Mouse (Mus musculus) activated CD4-positive, CD25-positive, alpha-beta regulatory T cell, adult 9 weeks (primary cell): Measurements from ENCODE around the gene BC004004. TPM values are rescaled to one million over a fixed set of nuclear protein-coding genes. Genes with fewer than 3 reads are reported as not detected.

Source experiments
- polyA plus RNA-seq: library from polyadenylated mRNA; unstranded; fragments of 100-300 nt; shearing (Covaris generic); gene quantifications from one replicate; pipeline ENCODE4 v1.2.1, GENCODE M21; 2017

The BC004004 gene
- 141 TPM for polyA plus RNA-seq

GRCm38 (mm10) chr17:29268682-29269348, at the start of gene BC004004:
Gene BC004004, plus strand, starts transcription at chr17:29268788.

GRCm38 (mm10) chr17:29237772-29238420, 30.7 kb upstream of the BC004004 start, which contains the start of gene Cpne5:
Gene Cpne5, minus strand, starts transcription at chr17:29238167.

DNA sequence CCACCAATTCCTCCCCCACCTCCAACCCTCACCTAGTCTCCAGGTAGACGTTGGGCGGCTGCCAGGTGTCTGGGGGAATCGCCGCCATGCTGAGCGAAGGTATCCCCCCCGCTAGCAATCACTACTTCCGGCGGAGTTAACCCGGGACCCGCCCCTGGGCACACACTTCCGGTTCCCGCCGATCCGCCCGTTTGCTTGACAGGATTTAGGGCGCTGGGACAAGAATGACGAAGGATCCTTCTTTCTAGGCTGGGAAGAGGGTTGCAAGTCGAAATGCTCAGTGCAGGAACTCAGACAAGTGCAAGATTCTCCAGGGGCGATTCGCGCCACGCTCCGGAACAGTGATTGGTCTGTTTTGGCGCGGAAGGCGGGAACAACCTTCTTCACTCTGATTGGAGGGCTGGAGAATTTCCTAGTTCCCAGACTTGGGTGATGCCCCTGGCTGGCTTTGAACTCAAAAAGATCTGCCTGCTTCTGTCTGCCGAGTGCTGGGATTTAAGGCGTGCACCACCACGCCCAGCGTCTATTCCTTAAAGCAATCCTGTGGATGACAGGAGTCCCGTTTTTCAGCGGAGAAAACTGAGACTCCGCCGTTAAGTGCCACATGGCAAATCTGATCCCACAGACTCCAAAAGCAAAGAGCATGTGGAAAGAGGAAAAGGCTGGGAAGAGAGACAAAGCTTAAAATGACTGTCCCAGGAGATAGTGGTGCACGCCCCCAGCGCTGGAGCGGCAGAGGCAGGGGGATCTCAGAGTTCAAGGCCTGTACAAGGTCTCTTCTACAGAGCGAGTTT, 4.6 kb upstream of the BC004004 start, which contains the start of gene Ppil1:
Ppil1 (minus strand) TSS at position 347 of the 794 bp plus-strand sequence.

DNA sequence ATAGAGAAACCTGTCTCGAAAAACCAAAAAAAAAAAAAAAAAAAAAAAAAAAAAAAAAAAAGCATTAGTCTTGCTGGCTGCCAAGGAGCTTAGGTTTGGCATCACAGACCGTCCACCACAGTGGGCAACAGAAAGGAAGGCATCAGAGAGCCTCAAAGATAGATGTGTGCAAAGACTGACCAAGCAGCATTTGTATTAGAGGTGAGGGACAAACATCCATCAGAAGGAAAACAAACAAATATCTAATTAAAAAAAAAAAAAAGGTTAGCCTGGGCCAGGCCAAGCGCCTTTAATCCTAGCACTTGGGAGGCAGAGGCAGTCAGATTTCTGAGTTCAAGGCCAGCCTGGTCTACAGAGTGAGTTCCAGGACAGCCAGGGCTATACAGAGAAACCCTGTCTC, 48.8 kb downstream of the BC004004 start, which contains the start of gene Pi16:
Pi16 (plus strand) TSS at position 301 of the 400 bp plus-strand sequence.

DNA sequence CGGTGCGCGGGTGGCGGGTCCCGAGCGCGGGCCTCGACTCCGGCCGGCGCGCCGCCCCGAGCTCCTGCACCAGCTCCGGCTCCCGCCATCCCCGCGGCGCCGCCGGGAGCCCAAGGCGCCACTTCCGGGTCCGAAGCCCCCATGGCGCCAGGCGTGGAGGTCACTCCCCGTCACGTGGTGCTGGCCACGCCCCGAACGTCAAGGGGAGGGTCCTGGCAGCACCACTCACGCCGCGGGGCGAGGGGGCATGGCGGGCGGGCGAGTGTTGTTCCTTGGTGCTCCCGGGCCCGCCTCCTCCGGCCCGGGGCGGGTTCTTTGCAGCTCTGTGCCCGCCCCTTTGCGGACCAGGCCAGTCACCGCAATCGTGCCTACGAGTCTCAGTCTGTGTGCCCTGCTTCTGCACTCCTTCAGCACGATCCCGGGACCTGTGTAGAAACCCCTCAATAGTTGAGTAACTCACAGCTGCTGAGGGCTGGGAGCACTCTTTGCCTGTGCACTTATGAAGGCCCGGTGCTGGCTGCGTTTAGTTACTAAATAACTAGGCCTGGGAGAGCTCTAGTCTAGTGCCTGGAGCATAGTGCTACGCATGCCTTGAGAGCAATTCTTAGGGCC, 79.2 kb downstream of the BC004004 start, which contains the start of gene Mtch1:
Mtch1 (minus strand) TSS at position 290 of the 612 bp plus-strand sequence.

GRCm38 (mm10) chr17:29360761-29361221, 92.2 kb downstream of the BC004004 start, which contains the start of gene Fgd2:
Gene Fgd2, plus strand, starts transcription at chr17:29360914.

Other genes starting within 250 kb of the BC004004 start
- gene Srsf3, start 236.2 kb upstream of the BC004004 start, polyA plus RNA-seq, result 545 TPM
- 5.0 TPM for gene Cdkn1a, start 177.8 kb upstream of the BC004004 start, polyA plus RNA-seq
- not detected for gene Rab44, start 154.6 kb upstream of the BC004004 start, polyA plus RNA-seq
- gene Cpne5, start 30.6 kb upstream of the BC004004 start, polyA plus RNA-seq, result 1.7 TPM
- 102 TPM for gene Ppil1, start 4.6 kb upstream of the BC004004 start, polyA plus RNA-seq
- 0.13 TPM for gene Pi16, start 48.9 kb downstream of the BC004004 start, polyA plus RNA-seq
- 7.5 TPM for gene Mtch1, start 79.1 kb downstream of the BC004004 start, polyA plus RNA-seq
- 1.5 TPM for gene Fgd2, start 92.1 kb downstream of the BC004004 start, polyA plus RNA-seq
- gene Pim1, start 222.0 kb downstream of the BC004004 start, polyA plus RNA-seq, result 39.5 TPM